Mouse (Mus musculus) liver, postnatal 0 days (tissue): ENCODE results near the gene Rcbtb2.

Experiments used
- CTCF ChIP-seq: sonication (generic); IDR thresholded peaks from 2 replicates; pipeline ENCODE4 v1.5.1; 2016; ENCODE audit warnings: antibody characterized with exemption, low read depth
- EP300 ChIP-seq: IDR thresholded peaks from 2 replicates; pipeline ENCODE4 v1.6.1; 2016; ENCODE audit warnings: antibody characterized with exemption, low read depth, mild to moderate bottlenecking

DNA sequence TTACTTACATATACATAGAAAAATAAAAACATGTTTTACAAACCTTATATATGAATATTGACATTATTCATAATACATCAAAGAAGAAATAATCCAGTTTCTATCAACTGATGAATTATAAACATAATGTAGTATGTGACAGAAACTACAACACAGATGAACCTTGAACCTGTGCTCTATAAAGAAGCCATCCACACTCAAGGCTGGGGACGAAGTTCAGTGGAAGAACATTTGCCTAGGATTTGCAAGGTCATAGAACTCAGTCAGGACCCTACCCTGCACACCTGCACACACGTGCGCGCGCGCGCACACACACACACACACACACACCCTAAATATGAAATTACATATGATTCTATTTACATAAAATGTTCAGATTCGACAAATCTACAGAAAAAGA lies 87.4 kb downstream of the Rcbtb2 start:
- TF ChIP-seq CTCF (no peak), EP300 (no peak)
